Mouse (Mus musculus): Measurements from ENCODE around the gene BC035947. TPM values are rescaled to one million over a fixed set of nuclear protein-coding genes. Genes with fewer than 3 reads are reported as not detected.

The BC035947 gene
- polyA plus RNA-seq, 1 experiment: 2.1 TPM

DNA sequence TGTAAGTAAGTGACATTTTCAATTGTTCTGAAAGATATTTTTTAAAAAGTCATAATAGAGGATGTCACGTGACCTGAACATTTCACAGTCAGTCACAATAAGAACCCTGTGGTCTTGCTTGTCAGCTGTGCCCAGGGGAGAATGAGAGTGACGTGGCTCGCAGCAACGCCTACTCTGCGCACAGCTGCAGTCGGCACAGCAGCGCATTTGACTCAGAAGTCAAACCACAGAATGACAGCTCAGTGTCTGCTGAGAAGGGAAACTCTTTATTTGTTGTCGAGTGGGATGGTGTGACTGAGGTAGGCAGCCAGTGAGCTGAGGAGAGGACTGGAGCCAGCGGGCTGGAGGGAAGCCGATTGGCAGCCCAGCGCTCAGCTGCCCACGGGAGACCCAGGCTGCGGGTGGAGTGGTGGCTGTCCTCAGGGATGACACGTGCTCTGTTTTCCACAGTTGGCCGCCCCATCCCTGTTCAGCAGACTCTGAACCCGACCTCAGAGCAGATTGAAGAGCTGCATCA is 25.6 kb upstream of the BC035947 start:
- WGBS: 27% methylated on average over 16 of the region's 16 CpGs
- no peak for TF ChIP-seq CTCF (IDR thresholded peaks at IDR 0.05; ENCODE audit: extremely low read depth, insufficient read length, insufficient replicate concordance, low read depth, low read length)
- Histone ChIP-seq H3K4me3 (ENCODE audit: low read depth, low read length) (peak overlapping the region; percentile 58), H3K27ac (ENCODE audit: insufficient read depth, low read depth, low read length) (peak overlapping the region; percentile 46), H3K36me3 (ENCODE audit: control insufficient read depth, insufficient read depth, low read length) (no peaks in the 10 kb centered on the region), H3K27me3 (ENCODE audit: control insufficient read depth, insufficient read depth, low read length) (no peaks in the 10 kb centered on the region), H3K4me1 (ENCODE audit: control insufficient read depth, insufficient read depth, insufficient read length, low read length) (0 out of 2 replicates have a peak, but pooled peaks cover 2% of the 10 kb centered on the region)

DNA sequence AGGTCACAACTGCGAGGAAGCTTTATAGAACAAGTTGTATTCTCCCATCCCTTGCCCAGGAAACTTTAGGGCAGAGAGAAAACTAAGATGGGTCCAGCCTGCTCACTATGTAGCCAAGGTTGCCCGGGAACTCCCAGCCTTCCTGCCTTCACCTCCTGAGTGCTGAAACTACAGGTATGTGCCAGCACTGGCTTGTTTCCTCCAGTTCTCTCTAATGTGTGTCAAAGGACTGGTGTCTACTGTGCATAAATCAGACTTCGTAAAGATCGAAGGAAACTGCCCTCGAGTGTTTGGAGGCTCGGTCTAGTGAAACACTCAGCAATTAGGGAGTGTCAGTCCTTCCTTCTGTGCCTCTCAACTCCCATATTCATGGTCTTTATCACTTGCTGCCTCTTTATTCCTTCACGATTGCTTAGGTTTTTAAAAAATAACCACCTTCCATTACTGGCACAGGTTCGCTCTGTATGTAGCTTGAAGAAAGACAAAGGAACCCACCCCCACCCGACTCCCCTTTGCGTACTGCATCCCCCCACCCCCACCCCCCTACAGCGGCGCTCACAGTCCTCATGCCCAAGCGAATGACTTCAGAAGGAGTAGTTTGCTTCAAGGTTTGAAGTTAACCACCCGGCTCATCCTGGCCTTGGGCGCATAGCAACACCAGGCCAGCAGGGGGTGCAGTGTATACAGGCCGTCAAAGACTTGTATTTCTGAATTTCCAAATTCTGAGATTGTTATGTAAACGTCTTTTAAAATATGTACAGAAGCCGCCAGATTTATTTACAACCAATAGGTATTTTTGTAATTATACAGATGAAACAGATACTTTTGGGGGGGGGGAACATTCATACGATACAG is 24.6 kb upstream of the BC035947 start:
- 0 out of 2 replicates have a peak, but pooled peaks cover 2% of the 10 kb centered on the region for H3K4me1 ChIP-seq (ENCODE audit: control insufficient read depth, insufficient read depth, insufficient read length, low read length)
- H3K27me3 ChIP-seq (ENCODE audit: control insufficient read depth, insufficient read depth, low read length): no peaks in the 10 kb centered on the region
- 35% methylated on average over 19 of the region's 19 CpGs for WGBS
- H3K36me3 ChIP-seq (ENCODE audit: control insufficient read depth, insufficient read depth, low read length): no peaks in the 10 kb centered on the region
- no peak overlapping the region for H3K4me3 ChIP-seq (ENCODE audit: low read depth, low read length)
- TF ChIP-seq POLR2A (IDR thresholded peaks at IDR 0.05; ENCODE audit: low read depth, low read length) (no peak), CTCF (IDR thresholded peaks at IDR 0.05; ENCODE audit: extremely low read depth, insufficient read length, insufficient replicate concordance, low read depth, low read length) (peak; percentile 81; the same call in 1 of the 2 replicates)
- no peak overlapping the region for H3K27ac ChIP-seq (ENCODE audit: insufficient read depth, low read depth, low read length)

GRCm38 (mm10) chr1:78534428-78535150 is 22.6 kb upstream of the BC035947 start:
- Histone ChIP-seq H3K36me3 (ENCODE audit: control insufficient read depth, insufficient read depth, low read length) (no peaks in the 10 kb centered on the region), H3K27ac (ENCODE audit: insufficient read depth, low read depth, low read length) (no peak overlapping the region), H3K27me3 (ENCODE audit: control insufficient read depth, insufficient read depth, low read length) (no peaks in the 10 kb centered on the region), H3K4me1 (ENCODE audit: control insufficient read depth, insufficient read depth, insufficient read length, low read length) (0 out of 2 replicates have a peak, but pooled peaks cover 2% of the 10 kb centered on the region), H3K4me3 (ENCODE audit: low read depth, low read length) (no peak overlapping the region)
- TF ChIP-seq CTCF (IDR thresholded peaks at IDR 0.05; ENCODE audit: extremely low read depth, insufficient read length, insufficient replicate concordance, low read depth, low read length) (no peak), POLR2A (IDR thresholded peaks at IDR 0.05; ENCODE audit: low read depth, low read length) (no peak)
- WGBS: 74% methylated on average over 9 of the region's 9 CpGs

DNA sequence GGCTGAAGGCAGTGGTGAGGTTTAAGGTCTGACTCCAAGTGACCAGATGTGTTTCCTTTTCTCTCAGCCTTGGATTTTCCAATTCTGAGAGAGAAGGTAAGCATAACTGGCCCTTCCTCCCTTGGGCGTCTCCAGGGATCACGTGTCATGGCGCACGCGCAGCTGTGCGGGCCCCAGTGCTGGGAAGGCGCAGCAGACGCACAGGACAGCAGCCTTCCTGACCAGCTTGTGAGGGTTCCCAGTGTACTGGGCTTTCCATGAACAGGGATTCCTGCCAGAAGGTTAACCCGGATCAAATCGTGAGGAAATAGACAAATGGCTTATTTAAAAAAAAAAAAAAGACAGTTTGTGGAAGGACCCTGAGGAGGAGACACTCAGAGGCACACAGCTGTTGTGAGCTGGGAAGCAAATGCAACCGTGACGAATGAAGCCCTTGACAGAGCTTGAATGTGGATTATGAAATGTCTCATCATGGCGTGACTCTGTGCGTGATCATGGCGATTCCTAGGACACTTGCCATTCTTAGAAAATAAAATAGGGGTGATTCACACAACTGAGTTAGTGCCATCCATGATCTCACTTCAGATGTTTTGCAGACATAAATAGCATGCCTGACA is 20.3 kb upstream of the BC035947 start:
- Histone ChIP-seq H3K4me3 (ENCODE audit: low read depth, low read length) (no peak overlapping the region), H3K27me3 (ENCODE audit: control insufficient read depth, insufficient read depth, low read length) (no peaks in the 10 kb centered on the region), H3K27ac (ENCODE audit: insufficient read depth, low read depth, low read length) (no peak overlapping the region), H3K36me3 (ENCODE audit: control insufficient read depth, insufficient read depth, low read length) (no peaks in the 10 kb centered on the region), H3K4me1 (ENCODE audit: control insufficient read depth, insufficient read depth, insufficient read length, low read length) (no peaks in the 10 kb centered on the region)
- TF ChIP-seq CTCF (IDR thresholded peaks at IDR 0.05; ENCODE audit: extremely low read depth, insufficient read length, insufficient replicate concordance, low read depth, low read length) (no peak), POLR2A (IDR thresholded peaks at IDR 0.05; ENCODE audit: low read depth, low read length) (no peak)
- 87% methylated on average over 15 of the region's 15 CpGs for WGBS

DNA sequence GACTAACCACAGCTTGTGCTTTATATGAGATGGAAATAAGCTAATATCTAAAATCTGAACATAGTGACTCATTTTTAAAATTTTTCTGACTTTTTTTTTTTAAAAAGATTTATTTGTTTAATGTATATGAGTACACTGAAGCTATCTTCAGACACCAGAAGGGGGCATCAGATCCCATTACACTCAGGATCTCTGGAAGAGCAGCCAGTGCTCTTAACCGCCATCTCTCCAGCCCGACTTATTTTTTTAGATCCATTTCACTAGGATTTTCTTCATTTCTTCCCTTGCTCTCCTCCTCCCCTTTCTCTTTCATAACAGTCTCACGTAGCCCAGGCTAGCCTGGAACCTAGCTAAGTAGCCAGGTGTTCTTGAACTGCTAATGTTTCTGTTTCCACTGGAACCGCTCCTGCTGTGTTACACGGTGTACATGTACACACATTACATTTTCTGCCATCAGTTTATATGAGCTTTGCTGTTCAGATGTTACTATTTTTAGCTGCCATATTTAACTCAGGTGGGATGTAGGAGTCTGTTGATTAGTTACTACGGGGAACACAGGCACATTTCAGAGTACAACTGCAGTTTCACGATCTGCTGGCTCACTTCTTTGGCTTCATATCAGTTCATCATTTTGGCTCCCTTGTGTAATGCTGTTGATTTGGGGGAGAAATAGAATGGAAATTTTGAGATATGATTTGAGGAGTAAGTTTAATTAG is 18.7 kb upstream of the BC035947 start:
- H3K27ac ChIP-seq (ENCODE audit: insufficient read depth, low read depth, low read length): no peak overlapping the region

DNA sequence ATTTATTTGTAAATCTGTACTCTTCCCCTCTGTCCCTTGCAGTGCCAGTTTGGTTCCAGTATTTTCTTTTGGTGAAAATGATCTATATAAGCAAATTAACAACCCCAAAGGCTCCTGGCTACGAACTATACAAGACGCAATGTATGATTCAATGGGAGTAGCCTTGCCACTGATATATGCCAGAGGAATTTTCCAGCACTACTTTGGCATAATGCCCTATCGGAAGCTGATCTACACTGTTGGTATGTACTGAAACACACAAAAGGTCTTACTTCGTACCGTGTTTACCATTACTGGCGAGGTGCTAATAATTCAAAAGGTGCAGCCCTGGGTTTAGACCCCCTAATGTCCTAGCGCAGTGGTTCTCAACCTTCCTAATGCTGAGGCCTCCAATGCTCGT is 17.1 kb upstream of the BC035947 start:
- Histone ChIP-seq H3K4me1 (ENCODE audit: control insufficient read depth, insufficient read depth, insufficient read length, low read length) (no peaks in the 10 kb centered on the region), H3K27me3 (ENCODE audit: control insufficient read depth, insufficient read depth, low read length) (no peaks in the 10 kb centered on the region), H3K4me3 (ENCODE audit: low read depth, low read length) (no peak overlapping the region), H3K27ac (ENCODE audit: insufficient read depth, low read depth, low read length) (no peak overlapping the region), H3K36me3 (ENCODE audit: control insufficient read depth, insufficient read depth, low read length) (no peaks in the 10 kb centered on the region)
- WGBS: 87% methylated on average over 8 of the region's 8 CpGs
- TF ChIP-seq POLR2A (IDR thresholded peaks at IDR 0.05; ENCODE audit: low read depth, low read length): no peak
- TF ChIP-seq CTCF (IDR thresholded peaks at IDR 0.05; ENCODE audit: extremely low read depth, insufficient read length, insufficient replicate concordance, low read depth, low read length): no peak

More for the DNA sequence above, 18.7 kb upstream of the BC035947 start:
- Histone ChIP-seq H3K27me3 (ENCODE audit: control insufficient read depth, insufficient read depth, low read length) (no peaks in the 10 kb centered on the region), H3K4me3 (ENCODE audit: low read depth, low read length) (no peak overlapping the region), H3K4me1 (ENCODE audit: control insufficient read depth, insufficient read depth, insufficient read length, low read length) (no peaks in the 10 kb centered on the region), H3K36me3 (ENCODE audit: control insufficient read depth, insufficient read depth, low read length) (no peaks in the 10 kb centered on the region)
- 74% methylated on average over 7 of the region's 7 CpGs for WGBS
- TF ChIP-seq POLR2A (IDR thresholded peaks at IDR 0.05; ENCODE audit: low read depth, low read length) (no peak), CTCF (IDR thresholded peaks at IDR 0.05; ENCODE audit: extremely low read depth, insufficient read length, insufficient replicate concordance, low read depth, low read length) (no peak)
